Mouse (Mus musculus) frontal cortex, adult 2 months (tissue): ENCODE data around the gene Gm17535. TPM values are rescaled to one million over a fixed set of nuclear protein-coding genes. Genes with fewer than 3 reads are reported as not detected.
"Not testable (repeated sequence)": the region's sequence is repeated elsewhere in the genome, so short reads cannot be mapped to it uniquely, and the experiment has no call there.

Experiments
- DNase-seq, 2 experiments: peaks; one replicate each; pipeline ENCODE4 v3.0.0; 2022; ENCODE audit warnings: low spot score in 1 of 2; ENCODE audit errors: extremely low spot score in 1 of 2
- polyA plus RNA-seq: library from polyadenylated mRNA; depleted of rRNA; stranded (reverse); fragments of >200 nt; gene quantifications from 2 replicates; pipeline ENCODE4 v1.2.3, GENCODE M21; 2012; rRNA removed

Gene Gm17535
- not detected in 2 replicates for polyA plus RNA-seq

DNA sequence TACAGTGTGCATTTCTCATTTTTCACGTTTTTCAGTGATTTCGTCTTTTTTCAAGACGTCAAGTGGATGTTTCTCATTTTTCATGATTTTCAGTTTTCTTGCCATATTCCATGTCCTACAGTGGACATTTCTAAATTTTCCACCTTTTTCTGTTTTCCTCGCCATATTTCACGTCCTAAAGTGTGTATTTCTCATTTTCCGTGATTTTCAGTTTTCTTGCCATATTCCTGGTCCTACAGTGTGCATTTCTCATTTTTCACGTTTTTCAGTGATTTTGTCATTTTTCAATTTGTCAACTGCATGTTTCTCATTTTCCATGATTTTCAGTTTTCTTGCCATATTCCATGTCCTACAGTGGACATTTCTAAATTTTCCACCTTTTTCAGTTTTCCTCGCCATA, at the start of gene Gm17535:
Gene Gm17535, plus strand, starts transcription at position 301 of the 400 bp plus-strand sequence.
- not testable (repeated sequence) for DNase-seq

- DNase-seq = not testable (repeated sequence)
Observed at GRCm38 (mm10) chr9:3000445-3000972, 33.9 kb upstream of the Gm17535 start, which contains the start of gene Gm10722. Gm10722 (plus strand) TSS chr9:3000922.

DNA sequence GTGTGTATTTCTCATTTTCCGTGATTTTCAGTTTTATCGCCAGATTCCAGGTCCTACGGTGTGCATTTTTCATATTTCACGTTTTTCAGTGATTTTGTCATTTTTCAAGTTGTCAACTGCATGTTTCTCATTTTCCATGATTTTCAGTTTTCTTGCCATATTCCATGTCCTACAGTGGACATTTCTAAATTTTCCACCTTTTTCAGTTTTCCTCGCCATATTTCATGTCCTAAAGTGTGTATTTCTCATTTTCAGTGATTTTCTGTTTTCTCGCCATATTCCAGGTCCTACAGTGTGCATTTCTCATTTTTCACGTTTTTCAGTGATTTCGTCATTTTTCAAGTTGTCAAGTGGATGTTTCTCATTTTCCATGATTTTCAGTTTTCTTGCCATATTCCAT, 33.4 kb upstream of the Gm17535 start:
- DNase-seq = peak in 1 of 2 experiments; percentile 10

- peak; percentile 100 for DNase-seq
Observed at GRCm38 (mm10) chr9:3001948-3002659, 32.3 kb upstream of the Gm17535 start.

GRCm38 (mm10) chr9:3002794-3003396, 31.5 kb upstream of the Gm17535 start, which contains the start of gene Gm11168:
Gm11168 (plus strand) TSS chr9:3003346.
- not testable (repeated sequence) for DNase-seq

DNA sequence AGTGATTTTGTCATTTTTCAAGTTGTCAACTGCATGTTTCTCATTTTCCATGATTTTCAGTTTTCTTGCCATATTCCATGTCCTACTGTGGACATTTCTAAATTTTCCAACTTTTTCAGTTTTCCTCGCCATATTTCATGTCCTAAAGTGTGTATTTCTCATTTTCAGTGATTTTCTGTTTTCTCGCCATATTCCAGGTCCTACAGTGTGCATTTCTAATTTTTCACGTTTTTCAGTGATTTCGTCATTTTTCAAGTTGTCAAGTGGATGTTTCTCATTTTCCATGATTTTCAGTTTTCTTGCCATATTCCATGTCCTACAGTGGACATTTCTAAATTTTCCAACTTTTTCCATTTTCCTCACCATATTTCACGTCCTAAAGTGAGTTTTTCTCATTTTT, 28.2 kb upstream of the Gm17535 start:
- not testable (repeated sequence) for DNase-seq

DNA sequence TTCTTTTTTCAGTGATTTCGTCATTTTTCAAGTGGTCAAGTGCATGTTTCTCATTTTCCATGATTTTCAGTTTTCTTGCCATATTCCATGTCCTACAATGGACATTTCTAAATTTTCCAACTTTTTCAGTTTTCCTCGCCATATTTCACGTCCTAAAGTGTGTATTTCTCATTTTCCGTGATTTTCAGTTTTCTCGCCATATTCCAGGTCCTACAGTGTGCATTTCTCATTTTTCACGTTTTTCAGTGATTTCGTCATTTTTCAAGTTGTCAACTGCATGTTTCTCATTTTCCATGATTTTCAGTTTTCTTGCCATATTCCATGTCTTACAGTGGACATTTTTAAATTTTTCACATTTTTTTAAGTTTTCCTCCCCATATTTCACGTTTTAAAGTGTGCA, 27.8 kb upstream of the Gm17535 start:
- peak; percentile 95 to 100 for DNase-seq

- DNase-seq = not testable (repeated sequence)
Observed at GRCm38 (mm10) chr9:3007272-3007671, 27.1 kb upstream of the Gm17535 start.

- DNase-seq = not testable (repeated sequence)
Observed at GRCm38 (mm10) chr9:3009331-3009730, 25.1 kb upstream of the Gm17535 start.

DNA sequence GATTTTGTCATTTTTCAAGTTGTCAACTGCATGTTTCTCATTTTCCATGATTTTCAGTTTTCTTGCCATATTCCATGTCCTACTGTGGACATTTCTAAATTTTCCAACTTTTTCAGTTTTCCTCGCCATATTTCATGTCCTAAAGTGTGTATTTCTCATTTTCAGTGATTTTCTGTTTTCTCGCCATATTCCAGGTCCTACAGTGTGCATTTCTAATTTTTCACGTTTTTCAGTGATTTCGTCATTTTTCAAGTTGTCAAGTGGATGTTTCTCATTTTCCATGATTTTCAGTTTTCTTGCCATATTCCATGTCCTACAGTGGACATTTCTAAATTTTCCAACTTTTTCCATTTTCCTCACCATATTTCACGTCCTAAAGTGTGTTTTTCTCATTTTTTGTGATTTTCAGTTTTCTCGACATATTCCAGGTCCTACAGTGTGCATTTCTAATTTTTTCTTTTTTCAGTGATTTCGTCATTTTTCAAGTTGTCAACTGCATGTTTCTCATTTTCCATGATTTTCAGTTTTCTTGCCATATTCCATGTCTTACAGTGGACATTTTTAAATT, 22.3 kb upstream of the Gm17535 start:
- not testable (repeated sequence) for DNase-seq

DNA sequence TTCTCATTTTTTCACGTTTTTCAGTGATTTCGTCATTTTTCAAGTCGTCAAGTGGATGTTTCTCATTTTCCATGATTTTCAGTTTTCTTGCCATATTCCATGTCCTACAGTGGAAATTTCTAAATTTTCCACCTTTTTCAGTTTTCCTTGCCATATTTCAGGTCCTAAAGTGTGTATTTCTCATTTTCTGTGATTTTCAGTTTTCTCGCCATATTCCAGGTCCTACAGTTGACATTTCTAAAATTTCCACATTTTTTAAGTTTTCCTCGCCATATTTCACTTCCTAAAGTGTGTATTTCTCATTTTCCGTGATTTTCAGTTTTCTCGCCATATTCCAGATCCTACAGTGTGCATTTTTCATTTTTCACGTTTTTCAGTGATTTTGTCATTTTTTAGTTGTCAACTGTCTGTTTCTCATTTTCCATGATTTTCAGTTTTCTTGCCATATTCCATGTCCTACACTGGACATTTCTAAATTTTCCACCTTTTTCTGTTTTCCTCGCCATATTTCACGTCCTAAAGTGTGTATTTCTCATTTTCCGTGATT, 21.6 kb upstream of the Gm17535 start, which contains the start of gene Gm10721:
Gene Gm10721, plus strand, starts transcription at position 408 of the 547 bp plus-strand sequence.
- not testable (repeated sequence) for DNase-seq

DNA sequence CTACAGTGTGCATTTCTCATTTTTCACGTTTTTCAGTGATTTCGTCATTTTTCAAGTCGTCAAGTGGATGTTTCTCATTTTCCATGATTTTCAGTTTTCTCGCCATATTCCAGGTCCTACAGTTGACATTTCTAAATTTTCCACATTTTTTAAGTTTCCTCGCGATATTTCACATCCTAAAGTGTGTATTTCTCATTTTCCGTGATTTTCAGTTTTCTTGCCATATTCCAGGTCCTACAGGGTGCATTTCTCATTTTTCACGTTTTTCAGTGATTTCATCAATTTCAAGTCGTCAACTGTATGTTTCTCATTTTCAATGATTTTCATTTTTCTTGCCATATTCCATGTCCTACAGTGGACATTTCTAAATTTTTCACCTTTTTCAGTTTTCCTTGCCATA, 19.0 kb upstream of the Gm17535 start, which contains the start of gene Gm10720:
Gene Gm10720, plus strand, starts transcription at position 301 of the 400 bp plus-strand sequence.
- DNase-seq = not testable (repeated sequence)

- not testable (repeated sequence) for DNase-seq
Observed at GRCm38 (mm10) chr9:3015896-3016295, 18.5 kb upstream of the Gm17535 start.

DNA sequence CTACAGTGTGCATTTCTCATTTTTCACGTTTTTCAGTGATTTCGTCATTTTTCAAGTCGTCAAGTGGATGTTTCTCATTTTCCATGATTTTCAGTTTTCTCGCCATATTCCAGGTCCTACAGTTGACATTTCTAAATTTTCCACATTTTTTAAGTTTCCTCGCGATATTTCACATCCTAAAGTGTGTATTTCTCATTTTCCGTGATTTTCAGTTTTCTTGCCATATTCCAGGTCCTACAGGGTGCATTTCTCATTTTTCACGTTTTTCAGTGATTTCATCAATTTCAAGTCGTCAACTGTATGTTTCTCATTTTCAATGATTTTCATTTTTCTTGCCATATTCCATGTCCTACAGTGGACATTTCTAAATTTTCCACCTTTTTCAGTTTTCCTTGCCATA, 17.3 kb upstream of the Gm17535 start, which contains the start of gene Gm10719:
Gene Gm10719, plus strand, starts transcription at position 301 of the 400 bp plus-strand sequence.
- DNase-seq = not testable (repeated sequence)

DNA sequence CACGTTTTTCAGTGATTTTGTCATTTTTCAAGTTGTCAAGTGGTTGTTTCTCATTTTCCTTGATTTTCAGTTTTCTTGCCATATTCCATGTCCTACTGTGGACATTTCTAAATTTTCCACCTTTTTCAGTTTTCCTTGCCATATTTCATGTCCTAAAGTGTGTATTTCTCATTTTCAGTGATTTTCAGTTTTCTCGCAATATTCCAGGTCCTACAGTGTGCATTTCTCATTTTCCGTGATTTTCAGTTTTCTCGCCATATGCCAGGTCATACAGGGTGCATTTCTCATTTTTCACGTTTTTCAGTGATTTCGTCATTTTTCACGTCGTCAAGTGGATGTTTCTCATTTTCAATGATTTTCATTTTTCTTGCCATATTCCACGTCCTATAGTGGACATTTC, 15.5 kb upstream of the Gm17535 start:
- DNase-seq = not testable (repeated sequence)

DNA sequence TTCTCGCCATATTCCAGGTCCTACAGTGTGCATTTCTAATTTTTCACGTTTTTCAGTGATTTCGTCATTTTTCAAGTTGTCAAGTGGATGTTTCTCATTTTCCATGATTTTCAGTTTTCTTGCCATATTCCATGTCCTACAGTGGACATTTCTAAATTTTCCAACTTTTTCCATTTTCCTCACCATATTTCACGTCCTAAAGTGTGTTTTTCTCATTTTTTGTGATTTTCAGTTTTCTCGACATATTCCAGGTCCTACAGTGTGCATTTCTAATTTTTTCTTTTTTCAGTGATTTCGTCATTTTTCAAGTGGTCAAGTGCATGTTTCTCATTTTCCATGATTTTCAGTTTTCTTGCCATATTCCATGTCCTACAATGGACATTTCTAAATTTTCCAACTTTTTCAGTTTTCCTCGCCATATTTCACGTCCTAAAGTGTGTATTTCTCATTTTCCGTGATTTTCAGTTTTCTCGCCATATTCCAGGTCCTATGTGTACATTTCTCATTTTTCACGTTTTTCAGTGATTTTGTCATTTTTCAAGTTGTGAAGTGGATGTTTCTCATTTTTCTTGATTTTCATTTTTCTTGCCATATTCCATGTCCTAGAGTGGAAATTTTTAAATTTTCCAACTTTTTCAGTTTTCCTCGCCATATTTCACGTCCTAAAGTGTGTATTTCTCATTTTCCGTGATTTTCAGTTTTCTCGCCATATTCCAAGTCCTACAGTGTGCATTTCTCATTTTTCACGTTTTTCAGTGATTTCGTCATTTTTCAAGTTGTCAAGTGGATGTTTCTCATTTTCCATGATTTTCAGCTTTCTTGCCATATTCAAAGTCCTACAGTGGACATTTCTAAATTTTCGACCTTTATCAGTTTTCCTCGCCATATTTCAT, 14.3 kb upstream of the Gm17535 start:
- DNase-seq = peak; percentile 60 to 80

DNA sequence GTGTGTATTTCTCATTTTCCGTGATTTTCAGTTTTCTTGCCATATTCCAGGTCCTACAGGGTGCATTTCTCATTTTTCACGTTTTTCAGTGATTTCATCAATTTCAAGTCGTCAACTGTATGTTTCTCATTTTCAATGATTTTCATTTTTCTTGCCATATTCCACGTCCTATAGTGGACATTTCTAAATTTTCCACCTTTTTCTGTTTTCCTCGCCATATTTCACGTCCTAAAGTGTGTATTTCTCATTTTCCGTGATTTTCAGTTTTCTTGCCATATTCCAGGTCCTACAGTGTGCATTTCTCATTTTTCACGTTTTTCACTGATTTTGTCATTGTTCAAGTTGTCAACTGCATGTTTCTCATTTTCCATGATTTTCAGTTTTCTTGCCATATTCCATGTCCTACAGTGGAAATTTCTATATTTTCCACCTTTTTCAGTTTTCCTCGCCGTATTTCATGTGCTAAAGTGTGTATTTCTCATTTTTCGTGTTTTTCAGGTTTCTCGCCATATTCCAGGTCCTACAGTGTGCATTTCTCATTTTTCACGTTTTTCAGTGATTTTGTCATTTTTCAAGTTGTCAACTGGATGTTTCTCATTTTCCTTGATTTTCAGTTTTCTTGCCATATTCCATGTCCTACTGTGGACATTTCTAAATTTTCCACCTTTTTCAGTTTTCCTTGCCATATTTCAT, 11.9 kb upstream of the Gm17535 start:
- peak; percentile 84 to 86 for DNase-seq

DNA sequence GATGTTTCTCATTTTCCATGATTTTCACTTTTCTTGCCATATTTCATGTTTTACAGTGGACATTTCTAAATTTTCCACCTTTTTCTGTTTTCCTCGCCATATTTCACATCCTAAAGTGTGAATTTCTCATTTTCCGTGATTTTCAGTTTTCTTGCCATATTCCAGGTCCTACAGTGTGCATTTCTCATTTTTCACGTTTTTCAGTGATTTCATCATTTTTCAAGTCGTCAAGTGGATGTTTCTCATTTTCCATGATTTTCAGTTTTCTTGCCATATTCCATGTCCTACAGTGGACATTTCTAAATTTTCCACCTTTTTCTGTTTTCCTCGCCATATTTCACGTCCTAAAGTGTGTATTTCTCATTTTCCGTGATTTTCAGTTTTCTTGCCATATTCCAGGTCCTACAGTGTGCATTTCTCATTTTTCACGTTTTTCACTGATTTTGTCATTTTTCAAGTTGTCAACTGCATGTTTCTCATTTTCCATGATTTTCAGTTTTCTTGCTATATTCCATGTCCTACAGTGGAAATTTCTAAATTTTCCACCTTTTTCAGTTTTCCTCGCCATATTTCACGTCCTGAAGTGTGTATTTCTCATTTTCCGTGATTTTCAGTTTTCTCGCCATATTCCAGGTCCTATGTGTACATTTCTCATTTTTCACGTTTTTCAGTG, 11.0 kb upstream of the Gm17535 start, which contains the start of gene Gm10718:
Gene Gm10718, plus strand, starts transcription at position 236 of the 673 bp plus-strand sequence.
- DNase-seq = peak; percentile 34 to 46
